Mouse (Mus musculus): ENCODE data around the gene Cic.
"Not testable (repeated sequence)": the region's sequence is repeated elsewhere in the genome, so short reads cannot be mapped to it uniquely, and the experiment has no call there.

Gene Cic

GRCm38 (mm10) chr7:25244562-25245369 is 22.7 kb upstream of the Cic start:
- DNase-seq (ENCODE audit: low read depth), result no peak

GRCm38 (mm10) chr7:25246079-25246758 is 21.3 kb upstream of the Cic start:
- DNase-seq (ENCODE audit: low read depth), result no peak

GRCm38 (mm10) chr7:25246759-25247137 is 20.8 kb upstream of the Cic start:
- peak; percentile 31 for DNase-seq (ENCODE audit: low read depth)

DNA sequence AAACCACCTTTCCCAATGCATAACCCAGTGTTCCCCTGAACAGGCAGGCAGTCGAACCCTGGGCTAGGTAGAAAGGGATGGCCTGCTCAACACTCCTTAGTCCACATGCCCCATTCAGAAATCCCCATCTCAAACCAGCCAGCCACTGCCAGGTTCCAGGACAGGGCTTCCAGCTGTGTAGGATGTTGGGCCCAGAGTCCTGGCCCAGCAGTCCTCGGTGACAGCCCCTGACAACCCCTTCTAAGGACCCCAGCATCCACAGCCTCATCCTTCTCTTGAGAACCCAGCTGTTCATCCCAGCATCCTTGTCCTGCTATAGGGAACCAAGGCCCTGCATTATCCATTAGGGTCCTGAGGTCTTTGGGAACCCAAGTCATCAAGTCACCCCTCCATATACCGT is 20.0 kb upstream of the Cic start:
- no peak for DNase-seq (ENCODE audit: low read depth)

DNA sequence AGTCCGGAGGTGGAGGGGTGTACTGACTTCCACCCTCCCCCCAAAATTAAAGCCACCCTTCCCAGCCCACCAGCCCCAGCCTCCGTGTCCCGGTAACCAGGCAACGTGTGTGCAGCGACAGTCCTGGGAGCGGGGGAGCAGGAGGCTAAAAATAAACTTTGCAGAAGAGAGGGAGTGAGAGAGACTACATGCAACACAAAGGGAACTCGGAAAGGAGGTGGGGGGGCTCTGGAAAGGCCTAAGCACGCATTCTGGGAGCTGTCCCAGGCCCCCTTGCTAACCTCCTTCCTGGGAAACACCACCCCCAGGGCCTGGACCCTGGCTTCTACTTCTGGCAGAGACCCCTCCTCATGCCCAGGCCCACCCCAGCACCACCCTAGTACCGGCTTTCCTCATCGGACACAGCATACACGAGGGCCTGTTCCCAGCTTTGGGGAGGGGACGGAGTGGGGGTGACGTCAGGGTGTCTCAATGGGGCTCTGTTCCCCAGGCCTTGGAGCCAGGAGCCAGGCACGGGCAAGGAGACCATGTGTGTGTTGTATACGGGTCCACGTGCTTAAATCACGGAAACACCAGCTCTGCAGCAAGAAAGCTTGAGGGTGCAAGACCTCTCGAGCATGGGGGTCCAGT is 19.4 kb upstream of the Cic start:
- DNase-seq (ENCODE audit: low read depth), result peak; percentile 61

DNA sequence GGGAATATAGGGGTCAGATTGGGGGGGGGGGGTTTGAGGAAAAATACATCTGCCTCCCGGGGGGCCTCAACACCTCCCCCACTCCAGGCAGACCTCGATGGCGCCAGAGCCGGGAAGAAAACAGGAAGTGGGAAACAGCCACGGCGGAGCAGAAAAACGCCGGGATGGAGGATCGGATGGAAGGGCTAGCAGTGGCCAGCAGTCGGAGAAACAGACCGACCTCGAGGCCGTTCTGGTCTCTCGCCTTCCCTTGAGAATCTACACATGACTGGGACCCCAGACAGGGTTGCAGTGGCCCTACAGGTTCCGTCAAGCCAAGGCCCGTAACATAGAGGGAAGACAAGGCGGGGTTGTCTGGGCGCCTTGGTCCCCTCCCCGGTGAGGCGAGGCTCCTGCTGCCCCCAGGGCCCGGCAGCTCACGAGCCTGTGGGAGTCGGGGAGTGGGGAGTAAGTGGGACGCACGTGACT is 18.6 kb upstream of the Cic start:
- peak; percentile 53 for DNase-seq (ENCODE audit: low read depth)

DNA sequence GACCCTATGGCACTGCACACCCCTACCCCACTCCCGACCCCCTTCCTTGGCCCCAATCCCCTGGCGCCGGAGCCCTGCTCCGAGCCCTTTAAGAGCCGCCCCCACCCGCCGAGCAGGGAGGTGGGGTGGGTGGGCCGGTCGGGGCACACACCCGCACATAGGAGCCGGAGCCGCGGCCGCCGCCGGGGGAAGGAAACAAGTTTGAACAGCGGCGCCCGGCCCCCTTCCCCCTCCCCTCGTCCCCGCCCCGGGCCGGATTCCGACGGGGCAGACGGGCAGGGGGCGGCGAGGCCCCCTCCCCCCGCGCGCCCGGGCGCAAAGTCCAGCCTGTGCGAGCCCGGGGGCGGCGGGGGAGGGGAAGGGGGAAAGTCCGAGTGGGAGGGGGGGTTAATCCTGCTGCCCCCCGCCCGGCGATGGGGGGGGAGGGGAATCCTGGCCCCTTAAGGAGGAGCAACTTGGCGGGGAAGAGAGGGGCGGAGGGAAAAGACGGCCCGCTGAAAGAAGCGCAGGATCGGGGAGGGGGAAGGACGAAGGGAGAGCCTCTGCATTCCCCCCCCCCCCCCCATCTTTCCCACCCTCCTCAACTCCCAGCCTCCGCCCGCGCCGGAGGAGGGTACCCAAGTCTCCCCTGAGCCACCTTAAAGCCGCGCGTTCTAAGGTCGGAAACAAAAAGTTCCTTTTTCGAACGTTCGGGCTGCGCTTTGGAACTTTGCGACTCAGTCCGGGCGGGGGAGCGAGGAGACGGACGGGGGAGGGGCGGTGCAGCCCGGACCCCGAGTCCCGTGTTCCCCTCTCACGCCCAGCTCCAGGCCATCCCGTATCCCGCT is 18.0 kb upstream of the Cic start:
- DNase-seq (ENCODE audit: low read depth), result peak; percentile 85

DNA sequence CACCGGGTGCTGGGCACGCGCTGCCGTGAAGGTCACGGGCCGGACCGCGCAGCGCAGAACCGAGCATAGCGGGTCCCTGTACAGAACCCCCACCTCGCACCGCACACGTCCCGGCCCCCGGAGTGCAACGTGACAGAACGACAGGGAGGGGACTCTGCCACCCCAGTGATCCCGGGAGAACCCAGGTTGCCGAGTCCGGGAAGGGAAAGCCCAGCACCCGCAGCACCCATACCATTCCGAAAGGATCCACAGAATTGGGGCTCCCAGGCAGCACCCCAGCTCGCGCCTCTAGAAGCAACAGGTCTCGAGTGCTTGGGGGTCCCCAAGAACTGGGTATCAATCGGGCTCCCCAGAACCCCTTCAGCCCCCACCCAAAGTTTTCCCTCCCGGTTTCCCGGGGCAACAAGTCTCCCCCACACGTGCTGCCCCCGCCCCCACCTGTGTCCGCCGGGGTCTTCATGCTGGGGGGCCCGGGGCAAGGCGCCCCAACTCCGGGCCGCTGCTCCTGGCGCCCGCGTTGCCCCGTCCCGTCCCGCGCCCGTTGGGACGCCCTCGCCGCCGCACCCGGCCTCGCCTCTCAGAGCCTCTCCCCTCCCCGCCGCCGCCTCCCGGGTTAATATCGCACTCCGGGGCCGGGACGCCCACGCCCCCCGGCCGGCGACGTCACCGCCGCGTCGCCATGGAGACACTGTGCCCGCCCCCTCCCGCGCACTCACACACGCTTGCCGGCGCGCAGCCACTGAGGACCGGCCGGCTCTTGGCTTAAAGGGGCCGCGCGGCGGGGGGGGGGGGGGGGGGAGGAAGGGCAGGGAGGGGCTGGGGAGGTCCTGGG is 17.1 kb upstream of the Cic start, which contains the start of gene Erf:
Gene Erf, minus strand, starts transcription at position 621 of the 832 bp plus-strand sequence.
- DNase-seq (ENCODE audit: low read depth), result peak; percentile 98

DNA sequence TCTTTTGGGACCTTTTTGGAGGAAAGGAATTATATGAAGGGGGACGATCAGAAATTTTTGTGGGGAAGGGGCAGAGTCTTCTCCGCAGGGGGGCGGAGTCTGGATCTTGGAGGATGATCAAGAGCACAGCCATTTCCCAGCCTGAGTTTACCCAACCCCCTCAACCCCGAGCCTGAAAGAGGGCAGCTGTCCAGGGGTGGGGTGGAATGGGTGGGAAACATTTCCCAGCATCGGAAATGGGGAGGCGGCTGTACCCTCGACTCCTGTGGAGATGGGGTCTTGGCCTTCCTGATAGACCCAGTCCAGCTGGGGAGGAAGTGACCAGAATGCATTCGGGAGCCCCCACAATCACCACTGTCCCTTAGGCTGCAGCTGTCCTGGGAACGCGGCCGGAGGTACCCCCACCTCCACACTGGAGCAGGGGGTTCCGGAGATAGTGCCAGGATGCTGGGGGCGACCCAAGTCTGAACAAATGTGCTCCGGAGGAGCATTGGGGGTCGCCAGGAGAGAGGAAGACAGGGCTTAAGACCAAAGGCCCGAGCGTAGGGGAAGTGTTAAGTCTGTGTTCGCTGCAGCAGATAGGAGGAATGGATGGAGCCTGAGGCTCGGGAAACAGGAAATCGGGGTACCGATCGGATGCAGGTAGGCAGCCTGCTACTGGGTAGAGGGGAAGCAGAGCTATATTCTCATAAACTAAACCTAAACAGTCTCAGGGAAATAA is 16.3 kb upstream of the Cic start:
- peak; percentile 73 for DNase-seq (ENCODE audit: low read depth)

DNA sequence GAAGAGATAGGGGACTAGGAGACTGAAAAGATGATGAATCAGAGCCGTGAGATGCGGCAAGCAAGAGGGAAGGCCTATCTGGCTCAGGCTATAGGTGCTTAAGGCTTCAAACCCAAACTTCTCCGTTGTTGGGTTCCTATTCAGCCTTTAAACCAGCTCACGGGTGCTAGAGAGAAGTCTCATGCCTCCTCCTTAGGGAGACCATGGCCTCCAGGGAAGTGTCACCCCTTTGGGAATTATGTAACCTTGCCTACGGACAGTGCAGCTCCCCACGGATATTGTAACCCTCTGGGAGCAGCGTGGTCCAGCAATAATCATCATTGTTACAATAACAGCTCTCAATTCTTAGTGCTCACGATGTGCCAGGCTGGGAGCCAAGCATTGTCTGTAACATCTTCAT is 15.7 kb upstream of the Cic start:
- no peak for DNase-seq (ENCODE audit: low read depth)

DNA sequence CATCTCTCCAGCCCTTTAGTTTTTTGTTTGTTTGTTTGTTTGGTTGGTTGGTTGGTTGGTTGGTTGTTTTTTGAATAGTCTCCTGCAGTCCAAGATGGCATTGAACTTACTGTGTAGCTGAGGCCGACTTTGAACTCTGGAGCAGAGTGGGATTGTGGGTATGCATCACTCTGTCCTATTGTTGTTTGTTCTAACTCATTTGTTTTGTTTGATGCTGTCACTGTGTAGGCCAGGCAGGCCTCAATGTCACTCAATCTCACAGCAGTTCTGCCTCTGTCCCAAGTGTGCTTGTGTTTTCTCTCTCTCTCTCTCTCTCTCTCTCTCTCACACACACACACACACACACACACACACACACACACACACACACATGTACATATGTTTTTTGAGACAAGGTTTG is 5.6 kb upstream of the Cic start:
- DNase-seq (ENCODE audit: low read depth), result no peak

DNA sequence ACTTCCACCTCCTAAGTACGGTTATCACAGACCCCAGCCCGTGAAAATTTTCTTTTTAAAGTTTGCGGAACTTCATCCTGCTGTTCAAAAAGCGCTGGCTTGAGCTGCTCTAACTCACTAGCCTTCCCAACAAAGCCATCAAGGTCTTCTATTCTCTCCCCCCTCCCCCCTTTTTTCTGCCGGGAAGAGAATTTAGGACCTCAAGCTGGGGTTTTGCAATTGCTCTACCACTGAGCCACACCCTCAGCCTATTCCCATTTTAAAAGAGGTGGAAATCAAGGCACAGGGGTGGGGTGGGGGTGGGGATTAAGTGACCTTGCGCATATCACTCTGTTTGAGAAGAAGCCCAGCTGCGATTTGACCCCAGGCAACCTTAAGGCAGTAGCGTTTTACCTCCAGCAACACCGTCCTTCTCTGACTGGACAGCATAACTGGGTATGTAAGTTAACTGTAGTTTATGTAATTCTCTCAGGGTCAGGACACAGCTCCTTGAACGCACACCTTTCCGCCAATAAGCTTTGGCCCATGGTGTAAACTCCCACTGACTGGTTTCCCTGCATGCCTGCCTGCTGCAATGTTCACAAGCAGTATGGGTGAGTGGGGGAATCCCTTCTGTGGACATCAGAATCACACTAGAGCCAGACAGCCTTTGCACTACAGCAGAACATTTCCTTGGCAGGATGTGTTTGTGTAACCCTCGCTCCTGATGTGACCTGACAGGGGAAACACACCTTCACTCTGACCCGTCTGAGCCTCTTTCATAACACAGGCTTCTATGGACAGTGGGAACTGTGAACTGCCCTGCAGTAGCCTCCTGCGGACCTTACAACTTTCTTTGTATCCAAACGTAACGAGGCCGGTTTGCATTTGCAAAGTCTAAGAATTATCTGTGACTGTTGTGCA is 3.3 kb upstream of the Cic start:
- no peak for DNase-seq (ENCODE audit: low read depth)

DNA sequence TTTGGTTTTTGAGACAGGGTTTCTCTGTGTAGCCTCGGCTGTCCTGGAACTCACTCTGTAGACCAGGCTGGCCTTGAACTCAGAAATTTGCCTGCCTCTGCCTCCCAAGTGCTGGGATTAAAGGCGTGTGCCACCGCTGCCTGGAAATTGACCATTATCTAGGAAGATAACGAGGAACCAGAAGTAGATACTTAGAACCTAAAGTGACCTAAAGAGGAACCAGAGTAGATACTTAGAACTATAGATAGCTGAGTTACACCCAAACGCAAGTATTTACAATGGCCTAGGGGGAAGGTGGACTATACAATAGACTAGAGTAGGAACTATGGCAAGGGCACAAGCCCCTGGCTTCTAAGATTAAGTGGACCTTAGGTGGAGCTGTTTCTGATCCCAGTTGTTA is 1.8 kb upstream of the Cic start:
- not testable (repeated sequence) for DNase-seq (ENCODE audit: low read depth)

GRCm38 (mm10) chr7:25266180-25266962 is 1.1 kb upstream of the Cic start:
- DNase-seq (ENCODE audit: low read depth), result no peak

DNA sequence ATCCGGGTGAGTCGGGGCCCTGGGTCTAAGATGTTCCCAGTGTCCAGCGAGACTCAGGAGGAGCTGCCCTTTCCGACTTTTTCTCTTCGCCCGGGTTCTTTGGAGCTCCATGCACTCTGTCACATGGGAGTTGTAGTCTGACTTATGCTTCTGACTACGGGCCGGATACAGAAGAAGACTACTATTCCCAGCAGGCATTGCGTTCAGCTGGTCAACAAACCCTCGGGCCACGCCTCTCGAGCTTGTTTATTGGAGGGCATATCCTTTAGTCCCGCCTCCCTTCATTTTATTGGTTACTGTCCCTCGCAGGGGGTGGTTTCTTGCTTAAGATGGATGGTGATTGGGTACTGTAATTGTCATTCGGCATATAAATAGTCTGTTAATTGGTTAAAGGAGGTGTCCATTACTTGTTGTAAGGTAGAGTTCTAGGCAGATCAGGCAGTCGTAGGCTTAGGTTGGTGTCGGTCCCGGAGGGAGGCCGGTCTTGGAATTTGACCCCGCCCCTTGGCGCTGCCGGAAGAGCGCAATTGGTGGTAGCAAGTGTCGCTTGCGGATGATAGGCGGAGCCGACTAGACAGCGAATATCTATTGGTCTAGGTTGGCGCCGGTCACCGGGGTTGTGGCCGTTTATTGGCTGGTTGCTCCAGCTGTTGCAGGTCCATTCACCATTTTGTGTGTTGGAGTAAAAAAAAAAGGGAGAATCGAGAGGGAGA is 403 bp downstream of the Cic start:
- DNase-seq (ENCODE audit: low read depth), result peak; percentile 100

- no peak for DNase-seq (ENCODE audit: low read depth)
These were observed 1.1 kb downstream of the Cic start for GRCm38 (mm10) chr7:25268588-25268987.

DNA sequence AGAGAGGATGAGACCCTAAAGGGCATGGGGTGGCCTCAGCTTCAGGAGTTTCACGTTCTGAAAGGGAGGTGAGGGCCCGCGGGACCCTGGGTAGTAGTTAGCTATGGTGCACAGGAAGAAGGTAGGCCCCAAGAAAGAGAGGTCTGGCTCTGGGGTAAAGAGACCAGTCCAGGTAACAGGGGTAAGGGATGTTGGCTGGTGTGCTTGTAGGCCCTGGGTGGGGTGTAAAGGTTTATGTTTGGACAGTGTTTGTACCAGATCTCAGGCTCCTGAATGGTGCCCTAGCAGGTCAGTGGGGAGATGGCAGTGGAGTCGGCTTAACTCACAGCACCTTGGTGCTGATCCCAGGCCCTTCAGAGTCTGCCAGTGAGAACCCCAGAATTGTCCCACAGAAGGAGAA is 1.5 kb downstream of the Cic start:
- no peak for DNase-seq (ENCODE audit: low read depth)

Data from NIH3T3 (cell line).